Mouse (Mus musculus) kidney, adult 2 months (tissue): Measurements from ENCODE around the gene Slc5a10.

Experiments used
- CTCF ChIP-seq: fragments of 200-500 bp; conservative IDR thresholded peaks from 2 replicates; pipeline ENCODE4 v1.5.1; 2011; ENCODE audit warnings: low read depth, mild to moderate bottlenecking, control low read depth, low read length, moderate library complexity, mixed read lengths; ENCODE audit not compliant: insufficient read depth, insufficient read length
- POLR2A ChIP-seq: fragments of 200-500 bp; IDR thresholded peaks from one replicate; pipeline ENCODE4 v1.6.1; 2011; ENCODE audit warnings: low read depth, low read length, control low read depth

DNA sequence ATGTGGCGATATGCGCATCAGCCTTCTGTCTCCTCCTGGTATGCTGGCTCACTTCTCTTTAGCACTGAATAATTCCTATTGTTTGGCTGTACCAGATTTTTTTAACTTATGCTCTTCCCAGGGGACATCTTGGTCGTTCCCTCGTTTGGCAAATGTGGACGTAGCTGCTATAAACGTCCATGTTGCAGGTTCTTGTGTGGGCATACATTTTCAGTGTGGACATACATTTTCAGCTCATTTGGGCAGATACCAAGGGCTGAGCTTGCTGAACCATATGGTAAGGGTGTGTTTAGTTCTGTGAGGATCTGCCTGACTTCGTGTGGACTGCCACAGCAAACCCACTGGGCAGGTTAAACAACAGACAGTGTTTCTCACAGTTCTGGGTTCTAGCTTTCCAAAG is 95.5 kb downstream of the Slc5a10 start:
- TF ChIP-seq CTCF (no peak), POLR2A (no peak)
